Mouse (Mus musculus) layer of hippocampus, adult 2 months (tissue): ENCODE measurements at regions not wholly inside any gene's neighbourhood (a gene's known extent, or its start where the extent isn't known, plus 50 kb on each side); places are given as distances from the start of the nearest gene placed in this dataset.

Experiments used
- DNase-seq, 2 experiments: peaks; one replicate each; pipeline ENCODE4 v3.0.0; 2022; ENCODE audit warnings: low spot score in 2 of 2
- H3K27ac ChIP-seq: fragments of 200-600 bp; 2 replicates; pipeline ENCODE4 v1.8.1; 2022
- H3K4me3 ChIP-seq: fragments of 200-600 bp; 2 replicates; pipeline ENCODE4 v1.8.1; 2022; ENCODE audit warnings: mild to moderate bottlenecking
- CTCF ChIP-seq: fragments of 200-600 bp; conservative IDR thresholded peaks from 2 replicates; pipeline ENCODE4 v1.8.1; 2022; ENCODE audit warnings: antibody characterized with exemption, mild to moderate bottlenecking, moderate library complexity

- no peak for TF ChIP-seq CTCF
Observed at GRCm38 (mm10) chrX:163812431-163812830, 51.3 kb upstream of the Rnf138rt1 start.

GRCm38 (mm10) chrX:163814806-163815205 is 53.7 kb upstream of the Rnf138rt1 start:
- Histone ChIP-seq H3K4me3 (no peak overlapping the region), H3K27ac (no peak overlapping the region)
- TF ChIP-seq CTCF: peak; percentile 65
- DNase-seq: peak in 1 of 2 experiments; percentile 10

More at GRCm38 (mm10) chrX:163812431-163812830, 51.3 kb upstream of the Rnf138rt1 start:
- DNase-seq: no peak
- H3K4me3 ChIP-seq: no peak overlapping the region
- no peak overlapping the region for H3K27ac ChIP-seq

- no peak for DNase-seq
- TF ChIP-seq CTCF: no peak
- Histone ChIP-seq H3K27ac (no peak overlapping the region), H3K4me3 (no peak overlapping the region)
Observed at GRCm38 (mm10) chrX:163822298-163822697, 61.2 kb upstream of the Rnf138rt1 start.

- Histone ChIP-seq H3K27ac (no peak overlapping the region), H3K4me3 (no peak overlapping the region)
- peak; percentile 53 for TF ChIP-seq CTCF
- no peak for DNase-seq
Observed at GRCm38 (mm10) chrX:163827461-163827860, 66.3 kb upstream of the Rnf138rt1 start.

- no peak for TF ChIP-seq CTCF
- H3K4me3 ChIP-seq: no peak overlapping the region
- no peak for DNase-seq
- H3K27ac ChIP-seq: no peak overlapping the region
Observed at GRCm38 (mm10) chrX:163845408-163845807, 63.4 kb upstream of the Ap1s2 start.

- no peak overlapping the region for H3K27ac ChIP-seq
- H3K4me3 ChIP-seq: no peak overlapping the region
- DNase-seq: no peak
- no peak for TF ChIP-seq CTCF
Observed at GRCm38 (mm10) chrX:163846890-163847289, 61.9 kb upstream of the Ap1s2 start.

GRCm38 (mm10) chrX:163847651-163848050 is 61.2 kb upstream of the Ap1s2 start:
- no peak for TF ChIP-seq CTCF
- Histone ChIP-seq H3K27ac (no peak overlapping the region), H3K4me3 (no peak overlapping the region)
- DNase-seq: no peak

GRCm38 (mm10) chrX:163848510-163849199 is 60.2 kb upstream of the Ap1s2 start:
- Histone ChIP-seq H3K4me3 (no peak overlapping the region), H3K27ac (no peak overlapping the region)
- DNase-seq: peak in 1 of 2 experiments; percentile 22
- TF ChIP-seq CTCF: no peak

GRCm38 (mm10) chrX:163850915-163851599 is 57.8 kb upstream of the Ap1s2 start:
- Histone ChIP-seq H3K27ac (no peak overlapping the region), H3K4me3 (no peak overlapping the region)
- DNase-seq: no peak
- no peak for TF ChIP-seq CTCF

- TF ChIP-seq CTCF: no peak
- H3K27ac ChIP-seq: no peak overlapping the region
- DNase-seq: no peak
Observed at GRCm38 (mm10) chrX:163858494-163858893, 50.3 kb upstream of the Ap1s2 start.

More at GRCm38 (mm10) chrX:163858494-163858893, 50.3 kb upstream of the Ap1s2 start:
- no peak overlapping the region for H3K4me3 ChIP-seq
